Mouse (Mus musculus): Measurements from ENCODE around the gene Mlip.
"Not testable (repeated sequence)": the region's sequence is repeated elsewhere in the genome, so short reads cannot be mapped to it uniquely, and the experiment has no call there.

The Mlip gene

GRCm38 (mm10) chr9:77251511-77252112 lies 101.2 kb downstream of the Mlip start:
- no peak for DNase-seq (ENCODE audit: low spot score in 2 of 2)

- no peak for DNase-seq (ENCODE audit: low spot score in 2 of 2)
These were observed 154.5 kb downstream of the Mlip start for GRCm38 (mm10) chr9:77198250-77198649.

- no peak for DNase-seq (ENCODE audit: low spot score in 2 of 2)
These were observed 173.3 kb downstream of the Mlip start for GRCm38 (mm10) chr9:77179486-77179885.

- no peak for DNase-seq (ENCODE audit: low spot score in 2 of 2)
These were observed 176.9 kb downstream of the Mlip start for GRCm38 (mm10) chr9:77175870-77176269.

- DNase-seq (ENCODE audit: low spot score in 2 of 2), result no peak
These were observed 180.7 kb downstream of the Mlip start for GRCm38 (mm10) chr9:77172044-77172443.

- DNase-seq (ENCODE audit: low spot score in 2 of 2), result no peak
These were observed 186.9 kb downstream of the Mlip start for GRCm38 (mm10) chr9:77165877-77166276.

- DNase-seq (ENCODE audit: low spot score in 2 of 2), result no peak
These were observed 191.0 kb downstream of the Mlip start for GRCm38 (mm10) chr9:77161764-77162163.

- no peak for DNase-seq (ENCODE audit: low spot score in 2 of 2)
These were observed 192.4 kb downstream of the Mlip start for GRCm38 (mm10) chr9:77160277-77160926.

- DNase-seq (ENCODE audit: low spot score in 2 of 2), result no peak
These were observed 204.1 kb downstream of the Mlip start for GRCm38 (mm10) chr9:77148518-77149257.

GRCm38 (mm10) chr9:77119735-77120134 lies 233.0 kb downstream of the Mlip start:
- DNase-seq (ENCODE audit: low spot score in 2 of 2), result no peak

- DNase-seq (ENCODE audit: low spot score in 2 of 2), result no peak
These were observed 255.9 kb downstream of the Mlip start for GRCm38 (mm10) chr9:77096886-77097285.

GRCm38 (mm10) chr9:77083221-77083620 lies 269.5 kb downstream of the Mlip start:
- not testable (repeated sequence) for DNase-seq (ENCODE audit: low spot score in 2 of 2)

GRCm38 (mm10) chr9:77071676-77072075 lies 281.1 kb downstream of the Mlip start:
- no peak for DNase-seq (ENCODE audit: low spot score in 2 of 2)

GRCm38 (mm10) chr9:77056611-77057010 lies 296.2 kb downstream of the Mlip start:
- no peak for DNase-seq (ENCODE audit: low spot score in 2 of 2)

- no peak for DNase-seq (ENCODE audit: low spot score in 2 of 2)
These were observed 298.2 kb downstream of the Mlip start for GRCm38 (mm10) chr9:77054426-77055193.
